Mouse (Mus musculus) liver, embryonic 14.5 days (tissue): ENCODE results near the gene Unc45b. TPM values are rescaled to one million over a fixed set of nuclear protein-coding genes. Genes with fewer than 3 reads are reported as not detected.

Source experiments
- ATAC-seq: fragments of 200-750 bp; cut with Nextera tagmentation; 2 replicates; pipeline ENCODE4 v1.8.0; 2017; ENCODE audit warnings: moderate number of reproducible peaks, mild to moderate bottlenecking, moderate library complexity; ENCODE audit not compliant: insufficient read depth
- DNase-seq, 3 experiments: peaks; one replicate each; pipeline ENCODE4 v3.0.0-alpha.2; 2012 to 2013; ENCODE audit warnings: low read depth in 3 of 3, low spot score in 3 of 3
- H3K27ac ChIP-seq: fragments of 300-500 bp; sonication (generic); 2 replicates; pipeline ENCODE4 v1.5.1; 2014; ENCODE audit warnings: moderate library complexity, mild to moderate bottlenecking, control low read depth, inconsistent platforms
- H3K27me3 ChIP-seq: fragments of 300-500 bp; sonication (generic); 2 replicates; pipeline ENCODE4 v1.6.1; 2014; ENCODE audit warnings: mild to moderate bottlenecking, low read length, moderate library complexity; ENCODE audit not compliant: control insufficient read depth, insufficient read depth
- H3K36me3 ChIP-seq: fragments of 300-500 bp; sonication (generic); replicated peaks from 2 replicates; pipeline ENCODE4 v1.6.1; 2014; ENCODE audit warnings: low read depth; ENCODE audit not compliant: control insufficient read depth, insufficient read depth
- H3K4me1 ChIP-seq, 2 experiments: fragments of 200-500 bp in 1 of 2; fragments of 300-500 bp in 1 of 2; sonication (generic) in 1 of 2; replicated peaks; 2 replicates each; pipeline ENCODE4 v1.6.1; 2012 to 2014; ENCODE audit warnings: antibody characterized with exemption in 1 of 2, inconsistent platforms in 1 of 2, low read length in 1 of 2; ENCODE audit not compliant: control insufficient read depth in 2 of 2, insufficient read depth in 2 of 2
- H3K4me2 ChIP-seq: fragments of 300-500 bp; sonication (generic); 2 replicates; pipeline ENCODE4 v1.6.1; 2014; ENCODE audit warnings: low read depth, mild to moderate bottlenecking, control low read depth, moderate library complexity
- H3K4me3 ChIP-seq, 2 experiments: fragments of 200-500 bp in 1 of 2; fragments of 300-500 bp in 1 of 2; sonication (generic) in 1 of 2; 2 replicates each; pipeline ENCODE4 v1.5.1; 2012 to 2014; ENCODE audit warnings: low read depth in 2 of 2, low read length in 2 of 2, mild to moderate bottlenecking in 2 of 2, control low read depth in 1 of 2, inconsistent platforms in 1 of 2, moderate library complexity in 1 of 2; ENCODE audit not compliant: insufficient read depth in 1 of 2
- H3K9ac ChIP-seq: fragments of 300-500 bp; sonication (generic); replicated peaks from 2 replicates; pipeline ENCODE4 v1.6.1; 2014; ENCODE audit warnings: mild to moderate bottlenecking, control low read depth, moderate library complexity
- H3K9me3 ChIP-seq: fragments of 300-500 bp; sonication (generic); 2 replicates; pipeline ENCODE4 v1.6.1; 2016; ENCODE audit warnings: low read length, mixed read lengths; ENCODE audit not compliant: control insufficient read depth
- CTCF ChIP-seq: IDR thresholded peaks from 2 replicates; pipeline ENCODE4 v1.5.1; 2016; ENCODE audit warnings: antibody characterized with exemption, low read depth, control low read depth
- EP300 ChIP-seq: IDR thresholded peaks from 2 replicates; pipeline ENCODE4 v1.6.1; 2016; ENCODE audit warnings: antibody characterized with exemption, low read depth
- WGBS: fragments of 180-500 bp; shearing (Covaris S2); extraction: QIAGEN DNeasy Blood & Tissue Kit; methylation state at CpG from one replicate; pipeline ENCODE4 v1.1.7; 2014; ENCODE audit not compliant: insufficient replicate concordance; 5-methylcytosine and 5-hydroxymethylcytosine counted together
- polyA plus RNA-seq, 2 experiments: library from polyadenylated mRNA; depleted of rRNA in 1 of 2; stranded (reverse) in 1 of 2; unstranded in 1 of 2; fragments of >200 nt; fragmentation: Nextera tagmentation in 1 of 2; extraction: Ambion mirVana in 1 of 2; gene quantifications; 2 replicates each; pipeline versions ENCODE4 v1.2.1 to v1.2.3; 2012 to 2014

Unc45b gene
- polyA plus RNA-seq, 2 experiments, result 0.45 to 0.95 TPM

GRCm38 (mm10) chr11:82877726-82878344, 32.5 kb upstream of the Unc45b start:
- no peaks in the 10 kb centered on the region for H3K27me3 ChIP-seq
- ATAC-seq (no peak), DNase-seq (no peak)
- H3K9me3 ChIP-seq, result no peaks in the 10 kb centered on the region
- no peak overlapping the region for H3K4me2 ChIP-seq
- TF ChIP-seq EP300, result no peak
- TF ChIP-seq CTCF, result no peak
- WGBS, result 74% methylated on average over 7 of the region's 7 CpGs
- H3K27ac ChIP-seq, result no peak overlapping the region
- no peak overlapping the region for H3K9ac ChIP-seq
- H3K36me3 ChIP-seq, result no peaks in the 10 kb centered on the region
- H3K4me1 ChIP-seq, result peaks cover 0 to 6% of the 10 kb centered on the region in 2 experiments; a peak in 2 of 4 replicates
- no peak overlapping the region for H3K4me3 ChIP-seq

- H3K27me3 ChIP-seq, result no peaks in the 10 kb centered on the region
- DNase-seq (no peak), ATAC-seq (no peak)
- H3K4me1 ChIP-seq, result peaks cover 0 to under 1% of the 10 kb centered on the region in 2 experiments; a peak in 1 of 4 replicates
- no peaks in the 10 kb centered on the region for H3K9me3 ChIP-seq
- 80% methylated on average over 8 of the region's 8 CpGs for WGBS
- H3K36me3 ChIP-seq, result no peaks in the 10 kb centered on the region
- no peak overlapping the region for H3K27ac ChIP-seq
- no peak for TF ChIP-seq EP300
- no peak for TF ChIP-seq CTCF
- H3K9ac ChIP-seq, result no peak overlapping the region
- no peak overlapping the region for H3K4me3 ChIP-seq
- no peak overlapping the region for H3K4me2 ChIP-seq
Measured at GRCm38 (mm10) chr11:82883180-82883579, 27.2 kb upstream of the Unc45b start.

- no peak for DNase-seq
- TF ChIP-seq EP300 (no peak), CTCF (peak; percentile 72)
- no peak overlapping the region for H3K4me2 ChIP-seq
- no peak overlapping the region for H3K27ac ChIP-seq
- no peak overlapping the region for H3K9ac ChIP-seq
- WGBS, result 68% methylated on average over 3 of the region's 3 CpGs
- ATAC-seq, result no peak
- no peaks in the 10 kb centered on the region for H3K27me3 ChIP-seq
- H3K9me3 ChIP-seq, result no peaks in the 10 kb centered on the region
- H3K4me3 ChIP-seq, result no peak overlapping the region
- H3K4me1 ChIP-seq, result peaks cover 0 to 12% of the 10 kb centered on the region in 2 experiments; a peak in 3 of 4 replicates
- H3K36me3 ChIP-seq, result no peaks in the 10 kb centered on the region
Measured at GRCm38 (mm10) chr11:82886559-82886958, 23.8 kb upstream of the Unc45b start.

GRCm38 (mm10) chr11:82888491-82888946, 21.8 kb upstream of the Unc45b start:
- Histone ChIP-seq H3K4me2 (peak overlapping the region; percentile 98), H3K4me1 (peaks cover 0 to 12% of the 10 kb centered on the region in 2 experiments; a peak in 3 of 4 replicates), H3K9me3 (no peaks in the 10 kb centered on the region), H3K36me3 (no peaks in the 10 kb centered on the region), H3K9ac (no peak overlapping the region), H3K27me3 (no peaks in the 10 kb centered on the region), H3K27ac (no peak overlapping the region), H3K4me3 (no peak overlapping the region)
- ATAC-seq (no peak), DNase-seq (no peak)
- TF ChIP-seq EP300, result no peak
- no peak for TF ChIP-seq CTCF
- WGBS, result 59% methylated on average over 10 of the region's 10 CpGs

GRCm38 (mm10) chr11:82889524-82890341, 20.6 kb upstream of the Unc45b start:
- no peak for TF ChIP-seq EP300
- TF ChIP-seq CTCF, result 0 out of 2 replicates have a peak, but pooled peaks have one; percentile 3
- ATAC-seq, result peak; percentile 57
- no peak for DNase-seq

More at GRCm38 (mm10) chr11:82889524-82890341, 20.6 kb upstream of the Unc45b start:
- Histone ChIP-seq H3K36me3 (no peaks in the 10 kb centered on the region), H3K9me3 (no peaks in the 10 kb centered on the region), H3K9ac (peak overlapping the region; percentile 87), H3K4me1 (peaks cover 0 to 12% of the 10 kb centered on the region in 2 experiments; a peak in 3 of 4 replicates), H3K27ac (peak overlapping the region; percentile 35), H3K27me3 (no peaks in the 10 kb centered on the region), H3K4me2 (peak overlapping the region; percentile 98), H3K4me3 (peak overlapping the region; percentile 71 to 85)
- WGBS, result 3% methylated on average over 31 of the region's 31 CpGs
